In the genomic region with DNA sequence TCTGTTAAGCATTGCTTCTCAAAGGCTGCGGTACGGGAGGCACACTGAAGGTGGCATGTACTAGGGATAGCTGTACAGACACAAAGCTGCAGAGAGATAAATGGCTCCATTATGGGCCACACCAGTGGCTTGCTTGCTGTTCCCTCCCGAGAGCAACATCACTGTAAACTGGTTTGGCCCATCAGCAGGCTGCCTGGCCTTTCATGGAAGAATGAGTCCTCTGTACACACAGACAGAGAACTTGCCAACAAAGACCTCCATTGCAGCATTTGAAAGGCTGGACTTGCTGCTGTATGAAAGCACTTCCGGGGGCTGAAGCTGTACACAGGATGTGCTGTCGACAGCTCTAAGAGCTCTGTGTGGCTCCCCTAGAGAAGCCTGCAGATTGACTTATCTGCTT, we compare ENCODE assay signal across 15 mouse cellular contexts.
DNase-seq lines count a peak whose midpoint lies in the region; ATAC-seq lines count a peak whose summit lies in the region.
"Had no signal": no experiment of that assay in that cellular context is flagged by ENCODE, and none has a peak within 500 bp of the region (broad histone marks: within the 10 kb centered on the region; RNA-seq: fewer than 3 reads in every experiment).

No protein-coding gene starts in this region.

- no peaks in the 10 kb centered on the region; the same call in 1 of the 2 replicates for H3K27me3 ChIP-seq in heart, embryonic 10.5 days (ENCODE audit: insufficient read depth, poor library complexity, severe bottlenecking)
- no peaks in the 10 kb centered on the region for H3K27me3 ChIP-seq in limb, embryonic 11.5 days (ENCODE audit: control insufficient read depth, insufficient read depth, low read length)
- no peaks in the 10 kb centered on the region for H3K27me3 ChIP-seq in intestine, embryonic 16.5 days (replicated peaks; ENCODE audit: control insufficient read depth, insufficient read depth, low read length)
- H3K27me3 ChIP-seq: limb, embryonic 12.5 days; Patski had no signal

- no peak overlapping the region for H3K4me2 ChIP-seq in limb, embryonic 11.5 days (ENCODE audit: low read depth, severe bottlenecking)
- H3K4me2 ChIP-seq in intestine, embryonic 16.5 days (ENCODE audit: low read depth, low read length) = no peak overlapping the region
- H3K4me2 ChIP-seq: limb, embryonic 12.5 days had no signal

- H3K4me3 ChIP-seq in heart, embryonic 10.5 days = no peak overlapping the region
- no peak overlapping the region for H3K4me3 ChIP-seq in limb, embryonic 11.5 days (ENCODE audit: low read depth, low read length)
- H3K4me3 ChIP-seq in intestine, embryonic 16.5 days (ENCODE audit: low read length) = no peak overlapping the region
- H3K4me3 ChIP-seq: gastrocnemius, adult 2 months; limb, embryonic 12.5 days had no signal

- 29% methylated on average over 5 of the region's 5 CpGs for WGBS in heart, embryonic 10.5 days
- 65% methylated on average over 5 of the region's 5 CpGs for WGBS in limb, embryonic 11.5 days
- WGBS in intestine, embryonic 16.5 days = 56% methylated on average over 5 of the region's 5 CpGs

- H3K36me3 ChIP-seq in heart, embryonic 10.5 days = no peaks in the 10 kb centered on the region
- H3K36me3 ChIP-seq in limb, embryonic 11.5 days (ENCODE audit: control insufficient read depth, insufficient read depth, low read length) = no peaks in the 10 kb centered on the region
- H3K36me3 ChIP-seq in intestine, embryonic 16.5 days (ENCODE audit: control insufficient read depth, insufficient read depth, low read length) = no peaks in the 10 kb centered on the region
- H3K36me3 ChIP-seq: limb, embryonic 12.5 days had no signal

- H3K27ac ChIP-seq in heart, embryonic 10.5 days = peak overlapping the region; percentile 64; the same call in 1 of the 2 replicates
- H3K27ac ChIP-seq in limb, embryonic 11.5 days (replicated peaks; ENCODE audit: low read depth, low read length) = no peak overlapping the region
- no peak overlapping the region for H3K27ac ChIP-seq in intestine, embryonic 16.5 days (ENCODE audit: low read length)
- H3K27ac ChIP-seq: gastrocnemius, adult 2 months; limb, embryonic 12.5 days had no signal

- H3K9me3 ChIP-seq in heart, embryonic 10.5 days = no peaks in the 10 kb centered on the region
- H3K9me3 ChIP-seq in limb, embryonic 11.5 days (ENCODE audit: control insufficient read depth, low read length) = no peaks in the 10 kb centered on the region
- no peaks in the 10 kb centered on the region for H3K9me3 ChIP-seq in intestine, embryonic 16.5 days (ENCODE audit: control insufficient read depth, low read length)
- H3K9me3 ChIP-seq: limb, embryonic 12.5 days had no signal

- H3K4me1 ChIP-seq in heart, embryonic 10.5 days = peaks cover 9% of the 10 kb centered on the region; the same call in 1 of the 2 replicates
- H3K4me1 ChIP-seq in limb, embryonic 11.5 days (ENCODE audit: control insufficient read depth, insufficient read depth, low read length) = no peaks in the 10 kb centered on the region
- H3K4me1 ChIP-seq in intestine, embryonic 16.5 days (ENCODE audit: control insufficient read depth, insufficient read depth, low read length) = no peaks in the 10 kb centered on the region
- H3K4me1 ChIP-seq: limb, embryonic 12.5 days had no signal

- ATAC-seq in limb, embryonic 11.5 days (ENCODE audit: insufficient number of reproducible peaks, low FRiP score, low TSS enrichment, low read depth) = no peak
- ATAC-seq in intestine, embryonic 16.5 days = no peak
- ATAC-seq: intestine, postnatal 0 days; Patski had no signal

- DNase-seq in heart, embryonic 10.5 days (ENCODE audit: low spot score) = peak; percentile 80
- no peak for DNase-seq in heart, adult 18-20 months
- DNase-seq in layer of hippocampus, adult 9-11 months = peak; percentile 27
- no peak for DNase-seq in layer of hippocampus, adult 9-10 months (ENCODE audit: low spot score)
- peak; percentile 56 for DNase-seq in brain, adult 2 months (ENCODE audit: low read depth, low spot score)
- peak; percentile 23 for DNase-seq in limb, embryonic 11.5 days (ENCODE audit: low spot score)
- DNase-seq in urinary bladder, postnatal 14 days (ENCODE audit: low spot score) = no peak
- DNase-seq: adrenal gland, adult 2 months; gastrocnemius, adult 2 months; kidney, postnatal 36 days; lung, adult 18-20 months had no signal

- H3K9ac ChIP-seq in limb, embryonic 11.5 days (ENCODE audit: low read length) = no peak overlapping the region
- no peak overlapping the region for H3K9ac ChIP-seq in intestine, embryonic 16.5 days (ENCODE audit: low read depth, low read length)
- H3K9ac ChIP-seq: limb, embryonic 12.5 days had no signal

Comparison
In these comparisons a context has a peak if more than half of its experiments do, and no peak if none do; other contexts are left out.
1. DNase-seq: peak in heart, embryonic 10.5 days (single experiment), layer of hippocampus, adult 9-11 months (single experiment), brain, adult 2 months (single experiment) and limb, embryonic 11.5 days (single experiment); none in heart, adult 18-20 months (0 of 2), layer of hippocampus, adult 9-10 months (single experiment) and urinary bladder, postnatal 14 days (single experiment).